Mouse (Mus musculus) lung, embryonic 16.5 days (tissue): ENCODE results near the gene Ss18l2. TPM values are rescaled to one million over a fixed set of nuclear protein-coding genes. Genes with fewer than 3 reads are reported as not detected.

ENCODE experiments used
- ATAC-seq: fragments of 200-750 bp; cut with Nextera tagmentation; 2 replicates; pipeline ENCODE4 v1.8.0; 2017; ENCODE audit warnings: low read depth, mild to moderate bottlenecking, moderate library complexity
- H3K27ac ChIP-seq: fragments of 300-500 bp; sonication (generic); 2 replicates; pipeline ENCODE4 v1.5.1; 2014; ENCODE audit warnings: mild to moderate bottlenecking, control low read depth, low read length
- H3K27me3 ChIP-seq: fragments of 300-500 bp; sonication (generic); 2 replicates; pipeline ENCODE4 v1.6.1; 2014; ENCODE audit warnings: low read depth, low read length, mixed read lengths; ENCODE audit not compliant: control insufficient read depth, insufficient read depth
- H3K36me3 ChIP-seq: fragments of 300-500 bp; sonication (generic); 2 replicates; pipeline ENCODE4 v1.6.1; 2014; ENCODE audit warnings: low read length; ENCODE audit not compliant: control insufficient read depth, insufficient read depth
- H3K4me1 ChIP-seq: fragments of 300-500 bp; sonication (generic); replicated peaks from 2 replicates; pipeline ENCODE4 v1.6.1; 2014; ENCODE audit warnings: low read length, mixed read lengths; ENCODE audit not compliant: control insufficient read depth, insufficient read depth
- H3K4me2 ChIP-seq: fragments of 300-500 bp; sonication (generic); 2 replicates; pipeline ENCODE4 v1.6.1; 2014; ENCODE audit warnings: low read depth, low read length, control low read depth
- H3K4me3 ChIP-seq: fragments of 300-500 bp; sonication (generic); 2 replicates; pipeline ENCODE4 v1.5.1; 2014; ENCODE audit warnings: mild to moderate bottlenecking, low read length, control low read depth
- H3K9ac ChIP-seq: fragments of 300-500 bp; sonication (generic); 2 replicates; pipeline ENCODE4 v1.6.1; 2014; ENCODE audit warnings: low read length, control low read depth
- H3K9me3 ChIP-seq: fragments of 300-500 bp; sonication (generic); 2 replicates; pipeline ENCODE4 v1.6.1; 2016; ENCODE audit warnings: low read length; ENCODE audit not compliant: control insufficient read depth
- WGBS: fragments of 180-500 bp; shearing (Covaris S2); extraction: QIAGEN DNeasy Blood & Tissue Kit; methylation state at CpG from one replicate; pipeline ENCODE4 v1.1.7; 2014; 5-methylcytosine and 5-hydroxymethylcytosine counted together
- polyA plus RNA-seq: library from polyadenylated mRNA; unstranded; fragments of >200 nt; fragmentation: Nextera tagmentation; extraction: Ambion mirVana; gene quantifications from 2 replicates; pipeline ENCODE4 v1.2.1, GENCODE M21; 2015

Ss18l2 gene
- polyA plus RNA-seq = 94.0 and 104 TPM in 2 replicates

- H3K27ac ChIP-seq = peak within 1 kb of the TSS; percentile 88
- peak; percentile 100 for ATAC-seq
- WGBS = 4% methylated on average over 37 of the region's 37 CpGs
- H3K4me1 ChIP-seq = peaks cover 19% of the 10 kb centered on the region
- peak within 1 kb of the TSS; percentile 57 for H3K4me3 ChIP-seq
- H3K4me2 ChIP-seq = peak within 1 kb of the TSS; percentile 78
- no peaks in the 10 kb centered on the region for H3K27me3 ChIP-seq
- H3K9ac ChIP-seq = peak within 1 kb of the TSS; percentile 79
- H3K9me3 ChIP-seq = no peaks in the 10 kb centered on the region
- H3K36me3 ChIP-seq = peaks cover 13% of the 10 kb centered on the region
Measured at GRCm38 (mm10) chr9:121709898-121710583, at the start of gene Ss18l2. TSS of gene Ss18l2 (plus strand) at chr9:121710329.

GRCm38 (mm10) chr9:121663467-121663866, 46.7 kb upstream of the Ss18l2 start:
- H3K27me3 ChIP-seq = peaks cover 11% of the 10 kb centered on the region
- H3K4me1 ChIP-seq = 0 out of 2 replicates have a peak, but pooled peaks cover 4% of the 10 kb centered on the region
- H3K4me2 ChIP-seq = no peak overlapping the region
- no peak overlapping the region for H3K4me3 ChIP-seq
- ATAC-seq = no peak
- H3K36me3 ChIP-seq = no peaks in the 10 kb centered on the region
- no peak overlapping the region for H3K9ac ChIP-seq
- WGBS = 63% methylated on average over 6 of the region's 6 CpGs
- no peaks in the 10 kb centered on the region for H3K9me3 ChIP-seq
- no peak overlapping the region for H3K27ac ChIP-seq

- no peak for ATAC-seq
- 70% methylated on average over 5 of the region's 5 CpGs for WGBS
- H3K27me3 ChIP-seq = peaks cover 17% of the 10 kb centered on the region
Measured at GRCm38 (mm10) chr9:121664104-121664503, 46.0 kb upstream of the Ss18l2 start.

GRCm38 (mm10) chr9:121666957-121667630, 43.0 kb upstream of the Ss18l2 start:
- H3K4me1 ChIP-seq = peaks cover 7% of the 10 kb centered on the region
- no peak overlapping the region for H3K4me3 ChIP-seq
- H3K9me3 ChIP-seq = no peaks in the 10 kb centered on the region
- 54% methylated on average over 16 of the region's 16 CpGs for WGBS
- H3K27me3 ChIP-seq = peaks cover 17% of the 10 kb centered on the region
- no peak overlapping the region for H3K4me2 ChIP-seq
- no peak overlapping the region for H3K27ac ChIP-seq
- ATAC-seq = peak; percentile 43; the same call in 1 of the 2 replicates
- no peaks in the 10 kb centered on the region for H3K36me3 ChIP-seq
- H3K9ac ChIP-seq = no peak overlapping the region

More at GRCm38 (mm10) chr9:121664104-121664503, 46.0 kb upstream of the Ss18l2 start:
- no peak overlapping the region for H3K27ac ChIP-seq
- H3K9me3 ChIP-seq = no peaks in the 10 kb centered on the region
- no peak overlapping the region for H3K9ac ChIP-seq
- H3K4me1 ChIP-seq = 0 out of 2 replicates have a peak, but pooled peaks cover 4% of the 10 kb centered on the region
- no peaks in the 10 kb centered on the region for H3K36me3 ChIP-seq
- H3K4me3 ChIP-seq = no peak overlapping the region
- H3K4me2 ChIP-seq = no peak overlapping the region

GRCm38 (mm10) chr9:121667822-121668221, 42.3 kb upstream of the Ss18l2 start:
- peak; percentile 8; the same call in 1 of the 2 replicates for ATAC-seq

GRCm38 (mm10) chr9:121669348-121669791, 40.8 kb upstream of the Ss18l2 start:
- H3K27me3 ChIP-seq = peaks cover 17% of the 10 kb centered on the region
- under 1% methylated on average over 28 of the region's 28 CpGs for whole genome bisulfite sequencing

More at GRCm38 (mm10) chr9:121667822-121668221, 42.3 kb upstream of the Ss18l2 start:
- Histone ChIP-seq H3K9ac (no peak overlapping the region), H3K27me3 (peaks cover 17% of the 10 kb centered on the region), H3K36me3 (no peaks in the 10 kb centered on the region), H3K9me3 (no peaks in the 10 kb centered on the region), H3K4me2 (no peak overlapping the region), H3K4me1 (peaks cover 13% of the 10 kb centered on the region), H3K4me3 (no peak overlapping the region), H3K27ac (no peak overlapping the region)
- 68% methylated on average over 11 of the region's 11 CpGs for WGBS

GRCm38 (mm10) chr9:121671300-121671699, 38.8 kb upstream of the Ss18l2 start:
- H3K4me1 ChIP-seq = peaks cover 13% of the 10 kb centered on the region
- 23% methylated on average over 7 of the region's 7 CpGs for WGBS
- H3K27me3 ChIP-seq = peaks cover 11% of the 10 kb centered on the region

More at GRCm38 (mm10) chr9:121669348-121669791, 40.8 kb upstream of the Ss18l2 start:
- Histone ChIP-seq H3K27ac (no peak overlapping the region), H3K9me3 (no peaks in the 10 kb centered on the region), H3K4me1 (peaks cover 13% of the 10 kb centered on the region), H3K4me2 (peak overlapping the region; percentile 44), H3K36me3 (no peaks in the 10 kb centered on the region), H3K9ac (peak overlapping the region; percentile 45), H3K4me3 (peak overlapping the region; percentile 15)
- peak; percentile 73 for ATAC-seq

GRCm38 (mm10) chr9:121672311-121672710, 37.8 kb upstream of the Ss18l2 start:
- Histone ChIP-seq H3K27me3 (peaks cover 11% of the 10 kb centered on the region), H3K4me2 (no peak overlapping the region), H3K27ac (no peak overlapping the region), H3K36me3 (no peaks in the 10 kb centered on the region), H3K4me3 (no peak overlapping the region), H3K9me3 (no peaks in the 10 kb centered on the region), H3K4me1 (peaks cover 15% of the 10 kb centered on the region), H3K9ac (no peak overlapping the region)
- ATAC-seq = peak; percentile 42
- 28% methylated on average over 5 of the region's 5 CpGs for WGBS

More at GRCm38 (mm10) chr9:121671300-121671699, 38.8 kb upstream of the Ss18l2 start:
- Histone ChIP-seq H3K36me3 (no peaks in the 10 kb centered on the region), H3K9ac (no peak overlapping the region), H3K4me2 (no peak overlapping the region), H3K27ac (no peak overlapping the region), H3K4me3 (no peak overlapping the region), H3K9me3 (no peaks in the 10 kb centered on the region)
- no peak for ATAC-seq

- Histone ChIP-seq H3K27me3 (peaks cover 3% of the 10 kb centered on the region), H3K4me2 (no peak overlapping the region), H3K4me1 (peaks cover 25% of the 10 kb centered on the region), H3K36me3 (no peaks in the 10 kb centered on the region), H3K27ac (no peak overlapping the region), H3K4me3 (no peak overlapping the region), H3K9ac (no peak overlapping the region), H3K9me3 (no peaks in the 10 kb centered on the region)
- ATAC-seq = no peak
- 85% methylated on average over 5 of the region's 5 CpGs for WGBS
Measured at GRCm38 (mm10) chr9:121673716-121674115, 36.4 kb upstream of the Ss18l2 start.
